Mouse (Mus musculus): Measurements from ENCODE around the gene A030005L19Rik. TPM values are rescaled to one million over a fixed set of nuclear protein-coding genes. Genes with fewer than 3 reads are reported as not detected.
"Not testable (repeated sequence)": the region's sequence is repeated elsewhere in the genome, so short reads cannot be mapped to it uniquely, and the experiment has no call there.

Gene A030005L19Rik
- polyA plus RNA-seq, 1 experiment from 2014 or later, result not detected

- not testable (repeated sequence) for H3K27me3 ChIP-seq (replicated peaks; ENCODE audit: insufficient read depth, low read length); H3K4me3 ChIP-seq (ENCODE audit: low read depth, low read length); ATAC-seq; H3K9me3 ChIP-seq (ENCODE audit: low read length); H3K36me3 ChIP-seq (ENCODE audit: insufficient read depth, low read length); DNase-seq (ENCODE audit: low spot score); H3K4me1 ChIP-seq (ENCODE audit: insufficient read depth, low read depth, low read length); H3K9ac ChIP-seq (replicated peaks; ENCODE audit: low read depth); H3K27ac ChIP-seq (ENCODE audit: low read length); H3K4me2 ChIP-seq (replicated peaks; ENCODE audit: low read depth, low read length)
- TF ChIP-seq CTCF (IDR thresholded peaks at IDR 0.05), result 0 out of 2 replicates have a peak, but pooled peaks have one; percentile 5
- WGBS, result 100% methylated on average over 2 of the region's 2 CpGs
Measured at GRCm38 (mm10) chr1:82946029-82946428, 32.9 kb downstream of the A030005L19Rik start.

GRCm38 (mm10) chr1:82948601-82949000 lies 35.5 kb downstream of the A030005L19Rik start:
- Histone ChIP-seq H3K36me3 (ENCODE audit: insufficient read depth, low read length) (no peaks in the 10 kb centered on the region), H3K27ac (ENCODE audit: low read length) (no peak overlapping the region), H3K9me3 (ENCODE audit: low read length) (no peaks in the 10 kb centered on the region), H3K27me3 (replicated peaks; ENCODE audit: insufficient read depth, low read length) (no peaks in the 10 kb centered on the region), H3K4me2 (replicated peaks; ENCODE audit: low read depth, low read length) (no peak overlapping the region), H3K9ac (replicated peaks; ENCODE audit: low read depth) (no peak overlapping the region), H3K4me3 (ENCODE audit: low read depth, low read length) (no peak overlapping the region), H3K4me1 (ENCODE audit: insufficient read depth, low read depth, low read length) (no peaks in the 10 kb centered on the region)
- no peak for DNase-seq (ENCODE audit: low spot score)
- no peak for ATAC-seq
- TF ChIP-seq CTCF (IDR thresholded peaks at IDR 0.05) (no peak), EP300 (IDR thresholded peaks at IDR 0.05) (no peak)
- 79% methylated on average over 2 of the region's 2 CpGs for WGBS

GRCm38 (mm10) chr1:82955913-82956312 lies 42.8 kb downstream of the A030005L19Rik start, which contains the start of gene Gm7544:
Gene Gm7544, minus strand, starts transcription at chr1:82956013.
- H3K4me3 ChIP-seq (ENCODE audit: low read depth, low read length); H3K4me1 ChIP-seq (ENCODE audit: insufficient read depth, low read depth, low read length); H3K9ac ChIP-seq (replicated peaks; ENCODE audit: low read depth); H3K36me3 ChIP-seq (ENCODE audit: insufficient read depth, low read length); H3K27me3 ChIP-seq (replicated peaks; ENCODE audit: insufficient read depth, low read length); H3K4me2 ChIP-seq (replicated peaks; ENCODE audit: low read depth, low read length); H3K27ac ChIP-seq (ENCODE audit: low read length); H3K9me3 ChIP-seq (ENCODE audit: low read length); DNase-seq (ENCODE audit: low spot score); ATAC-seq: not testable (repeated sequence)

GRCm38 (mm10) chr1:82959870-82960385 lies 46.8 kb downstream of the A030005L19Rik start, which contains the start of gene Gm47955:
Gene Gm47955, plus strand, starts transcription at chr1:82960286.
- no peaks in the 10 kb centered on the region for H3K27me3 ChIP-seq (replicated peaks; ENCODE audit: insufficient read depth, low read length)
- 77% methylated on average over 10 of the region's 11 CpGs for WGBS
- ATAC-seq (no peak), DNase-seq (ENCODE audit: low spot score) (no peak)
- no peak within 1 kb of the TSS for H3K4me3 ChIP-seq (ENCODE audit: low read depth, low read length)
- no peak within 1 kb of the TSS for H3K9ac ChIP-seq (replicated peaks; ENCODE audit: low read depth)
- no peaks in the 10 kb centered on the region for H3K36me3 ChIP-seq (ENCODE audit: insufficient read depth, low read length)
- no peak within 1 kb of the TSS for H3K4me2 ChIP-seq (replicated peaks; ENCODE audit: low read depth, low read length)
- TF ChIP-seq EP300 (IDR thresholded peaks at IDR 0.05), result no peak
- no peak for TF ChIP-seq CTCF (IDR thresholded peaks at IDR 0.05)
- no peaks in the 10 kb centered on the region for H3K9me3 ChIP-seq (ENCODE audit: low read length)
- H3K4me1 ChIP-seq (ENCODE audit: insufficient read depth, low read depth, low read length), result no peaks in the 10 kb centered on the region
- no peak within 1 kb of the TSS for H3K27ac ChIP-seq (ENCODE audit: low read length)

Other genes with a start within 250 kb of the A030005L19Rik start
- 170 and 180 TPM in 2 replicates for gene Mff, start 188.4 kb upstream of the A030005L19Rik start, polyA plus RNA-seq (2015; fragmentation: Nextera tagmentation; extraction: Ambion mirVana)
- gene Tm4sf20, start 144.9 kb upstream of the A030005L19Rik start, polyA plus RNA-seq (2015; fragmentation: Nextera tagmentation; extraction: Ambion mirVana), result 0.07 TPM in 1 of 2 replicates, not detected in the other
- gene Gm47791, start 142.1 kb upstream of the A030005L19Rik start, polyA plus RNA-seq (2015; fragmentation: Nextera tagmentation; extraction: Ambion mirVana), result not detected in 2 replicates
- 28.3 and 34.8 TPM in 2 replicates for gene Agfg1, start 73.8 kb upstream of the A030005L19Rik start, polyA plus RNA-seq (2015; fragmentation: Nextera tagmentation; extraction: Ambion mirVana)
- gene A030014E15Rik, start 11.6 kb downstream of the A030005L19Rik start, polyA plus RNA-seq (2015; fragmentation: Nextera tagmentation; extraction: Ambion mirVana), result not detected in 2 replicates
- not detected in 2 replicates for gene Gm6217, start 18.1 kb downstream of the A030005L19Rik start, polyA plus RNA-seq (2015; fragmentation: Nextera tagmentation; extraction: Ambion mirVana)
- not detected in 2 replicates for gene A030003K21Rik, start 30.1 kb downstream of the A030005L19Rik start, polyA plus RNA-seq (2015; fragmentation: Nextera tagmentation; extraction: Ambion mirVana)
- not detected in 2 replicates for gene Gm7544, start 42.7 kb downstream of the A030005L19Rik start, polyA plus RNA-seq (2015; fragmentation: Nextera tagmentation; extraction: Ambion mirVana)
- not detected in 2 replicates for gene Gm47955, start 47.0 kb downstream of the A030005L19Rik start, polyA plus RNA-seq (2015; fragmentation: Nextera tagmentation; extraction: Ambion mirVana)
- not detected in 2 replicates for gene Gm47959, start 87.2 kb downstream of the A030005L19Rik start, polyA plus RNA-seq (2015; fragmentation: Nextera tagmentation; extraction: Ambion mirVana)
- gene Slc19a3, start 125.1 kb downstream of the A030005L19Rik start, polyA plus RNA-seq (2015; fragmentation: Nextera tagmentation; extraction: Ambion mirVana), result 2.1 and 2.5 TPM in 2 replicates
- not detected in 2 replicates for gene Krtap28-10, start 129.2 kb downstream of the A030005L19Rik start, polyA plus RNA-seq (2015; fragmentation: Nextera tagmentation; extraction: Ambion mirVana)
- 0.45 and 1.0 TPM in 2 replicates for gene Gm47969, start 131.6 kb downstream of the A030005L19Rik start, polyA plus RNA-seq (2015; fragmentation: Nextera tagmentation; extraction: Ambion mirVana)
- not detected in 2 replicates for gene A030005K14Rik, start 146.1 kb downstream of the A030005L19Rik start, polyA plus RNA-seq (2015; fragmentation: Nextera tagmentation; extraction: Ambion mirVana)
- gene Krtap28-13, start 147.6 kb downstream of the A030005L19Rik start, polyA plus RNA-seq (2015; fragmentation: Nextera tagmentation; extraction: Ambion mirVana), result 0.16 TPM in 1 of 2 replicates, not detected in the other
- gene Ccl20, start 203.4 kb downstream of the A030005L19Rik start, polyA plus RNA-seq (2015; fragmentation: Nextera tagmentation; extraction: Ambion mirVana), result 0.37 and 41.3 TPM in 2 replicates
- 1.1 and 2.3 TPM in 2 replicates for gene Daw1, start 246.4 kb downstream of the A030005L19Rik start, polyA plus RNA-seq (2015; fragmentation: Nextera tagmentation; extraction: Ambion mirVana)